8 mouse cellular contexts compared by ENCODE assay signal in genomic region chrX:74372888-74373549, GRCm38 (mm10). TPM values are rescaled to one million over a fixed set of nuclear protein-coding genes. Genes with fewer than 3 reads are reported as not detected.
DNase-seq lines count a peak whose midpoint lies in the region; ATAC-seq and TF ChIP-seq lines count a peak whose summit lies in the region.

Ubl4a (minus strand) TSS chrX:74373218.
Slc10a3 (minus strand) TSS chrX:74373349.

- TF ChIP-seq POLR2A in cortical plate, adult 2 months (IDR thresholded peaks at IDR 0.05; ENCODE audit: extremely low read depth, insufficient read depth, low read length), result peak; percentile 29; the same call in 1 of the 2 replicates

- DNase-seq in adipocyte (ENCODE audit: low spot score), result peak; percentile 94
- peak; percentile 93 for DNase-seq in gastrocnemius, adult 2 months
- peak; percentile 71 to 85 for DNase-seq in left cerebral cortex, adult 18-20 months (ENCODE audit: low spot score in 2 of 2)
- peak; percentile 91 to 93 for DNase-seq in lung, postnatal 4 days
- DNase-seq in right cerebral cortex, adult 18-20 months, result peak; percentile 90
- DNase-seq in urinary bladder, adult 2 months (ENCODE audit: low spot score), result peak; percentile 52

- TF ChIP-seq CTCF in cortical plate, adult 2 months (IDR thresholded peaks at IDR 0.05; ENCODE audit: extremely low read depth, insufficient read depth, low read length), result no peak
- TF ChIP-seq CTCF in gastrocnemius, adult 2 months (IDR thresholded peaks at IDR 0.05), result no peak

- H3K27me3 ChIP-seq in hindbrain, embryonic 16.5 days (replicated peaks; ENCODE audit: control insufficient read depth, insufficient read depth, low read length), result no peaks in the 10 kb centered on the region

- peak within 1 kb of the TSS; percentile 59 for H3K4me2 ChIP-seq in hindbrain, embryonic 16.5 days (ENCODE audit: low read length)

- no peak within 1 kb of the TSS for H3K27ac ChIP-seq in cortical plate, adult 2 months (ENCODE audit: insufficient read depth, low read length)
- peak within 1 kb of the TSS; percentile 82 for H3K27ac ChIP-seq in gastrocnemius, adult 2 months
- H3K27ac ChIP-seq in hindbrain, embryonic 16.5 days (ENCODE audit: low read depth, low read length), result 0 out of 2 replicates have a peak within 1 kb of the TSS, but pooled peaks have one; percentile 5

- H3K4me3 ChIP-seq in cortical plate, adult 2 months (ENCODE audit: insufficient read depth, low read length), result peak within 1 kb of the TSS; percentile 68
- peak within 1 kb of the TSS; percentile 77 for H3K4me3 ChIP-seq in gastrocnemius, adult 2 months
- peak within 1 kb of the TSS; percentile 46 for H3K4me3 ChIP-seq in hindbrain, embryonic 16.5 days (ENCODE audit: low read length)

- H3K4me1 ChIP-seq in cortical plate, adult 2 months (ENCODE audit: control insufficient read depth, insufficient read depth, low read length), result no peaks in the 10 kb centered on the region; the same call in 1 of the 2 replicates
- H3K4me1 ChIP-seq in hindbrain, embryonic 16.5 days (ENCODE audit: control insufficient read depth, insufficient read depth, low read depth, low read length), result no peaks in the 10 kb centered on the region; the same call in none of the 2 replicates

- peak within 1 kb of the TSS; percentile 58 for H3K9ac ChIP-seq in hindbrain, embryonic 16.5 days (ENCODE audit: low read depth, low read length)

- H3K9me3 ChIP-seq in hindbrain, embryonic 16.5 days (ENCODE audit: control insufficient read depth, low read length), result no peaks in the 10 kb centered on the region

- intact Hi-C loops in gastrocnemius, adult 2 months (cut with DNase I), result no loop called here

- peaks cover 2% of the 10 kb centered on the region; the same call in 1 of the 2 replicates for H3K36me3 ChIP-seq in hindbrain, embryonic 16.5 days (ENCODE audit: control insufficient read depth, insufficient read depth, low read length)

- WGBS in hindbrain, embryonic 16.5 days, result 21% methylated on average over 30 of the region's 32 CpGs

- peak; percentile 92 for ATAC-seq in hindbrain, embryonic 16.5 days

RNA-seq across cellular contexts. Expression of gene Ubl4a, which starts in this region (rescaled TPM):
- 82.9 and 83.8 TPM in 2 replicates for polyA plus RNA-seq in cortical plate, adult 2 months (2012; rRNA removed)
- 10 to 100 TPM; 55.6 to 63.7 TPM for total RNA-seq in gastrocnemius, adult 2 months (2021)
- 72.9 and 74.6 TPM in 2 replicates for polyA plus RNA-seq in hindbrain, embryonic 16.5 days (2015; fragmentation: Nextera tagmentation; extraction: Ambion mirVana)
- total RNA-seq in left cerebral cortex, adult 18-20 months (2021), result 10 to 100 TPM; 68.3 to 71.6 TPM
- 54.3 and 66.7 TPM in 2 replicates for polyA plus RNA-seq in urinary bladder, adult 2 months (2012; rRNA removed)

RNA-seq across cellular contexts. Expression of gene Slc10a3, which starts in this region (rescaled TPM):
- 4.2 and 5.2 TPM in 2 replicates for polyA plus RNA-seq in cortical plate, adult 2 months (2012; rRNA removed)
- 1 to 10 TPM; 2.5 TPM for total RNA-seq in gastrocnemius, adult 2 months (2021)
- polyA plus RNA-seq in hindbrain, embryonic 16.5 days (2015; fragmentation: Nextera tagmentation; extraction: Ambion mirVana), result 7.5 and 8.2 TPM in 2 replicates
- 1 to 10 TPM; 2.7 to 3.4 TPM for total RNA-seq in left cerebral cortex, adult 18-20 months (2021)
- polyA plus RNA-seq in urinary bladder, adult 2 months (2012; rRNA removed), result 14.1 and 18.0 TPM in 2 replicates
